Mouse (Mus musculus) forebrain, embryonic 16.5 days (tissue): ENCODE measurements around the gene Abtb2. TPM values are rescaled to one million over a fixed set of nuclear protein-coding genes. Genes with fewer than 3 reads are reported as not detected.

ENCODE experiments used
- ATAC-seq: fragments of 200-750 bp; cut with Nextera tagmentation; 2 replicates; pipeline ENCODE4 v1.8.0; 2017; ENCODE audit warnings: mild to moderate bottlenecking, moderate library complexity
- H3K27ac ChIP-seq: fragments of 300-500 bp; sonication (generic); 2 replicates; pipeline ENCODE4 v1.5.1; 2014; ENCODE audit warnings: low read length, control low read depth
- H3K27me3 ChIP-seq: fragments of 300-500 bp; sonication (generic); replicated peaks from 2 replicates; pipeline ENCODE4 v1.6.1; 2014; ENCODE audit warnings: low read length; ENCODE audit not compliant: control insufficient read depth, insufficient read depth
- H3K36me3 ChIP-seq: fragments of 300-500 bp; sonication (generic); 2 replicates; pipeline ENCODE4 v1.6.1; 2014; ENCODE audit not compliant: control insufficient read depth, insufficient read depth
- H3K4me1 ChIP-seq: fragments of 300-500 bp; sonication (generic); replicated peaks from 2 replicates; pipeline ENCODE4 v1.6.1; 2014; ENCODE audit warnings: low read length; ENCODE audit not compliant: control insufficient read depth, insufficient read depth
- H3K4me2 ChIP-seq: fragments of 300-500 bp; sonication (generic); 2 replicates; pipeline ENCODE4 v1.6.1; 2014; ENCODE audit warnings: mild to moderate bottlenecking, low read length, control low read depth
- H3K4me3 ChIP-seq: fragments of 300-500 bp; sonication (generic); replicated peaks from 2 replicates; pipeline ENCODE4 v1.5.1; 2014; ENCODE audit warnings: mild to moderate bottlenecking, low read length, control low read depth
- H3K9ac ChIP-seq: fragments of 300-500 bp; sonication (generic); replicated peaks from 2 replicates; pipeline ENCODE4 v1.6.1; 2014; ENCODE audit warnings: low read depth, low read length, control low read depth
- H3K9me3 ChIP-seq: fragments of 300-500 bp; sonication (generic); 2 replicates; pipeline ENCODE4 v1.6.1; 2016; ENCODE audit warnings: low read length; ENCODE audit not compliant: control insufficient read depth
- WGBS: fragments of 180-500 bp; shearing (Covaris S2); extraction: QIAGEN DNeasy Blood & Tissue Kit; methylation state at CpG from one replicate; pipeline ENCODE4 v1.1.7; 2014; 5-methylcytosine and 5-hydroxymethylcytosine counted together
- polyA plus RNA-seq: library from polyadenylated mRNA; unstranded; fragments of >200 nt; fragmentation: Nextera tagmentation; extraction: Ambion mirVana; gene quantifications from 2 replicates; pipeline ENCODE4 v1.2.1, GENCODE M21; 2015

The Abtb2 gene
- polyA plus RNA-seq, 1 experiment from 2014 or later, result 7.4 TPM

- no peak overlapping the region for H3K4me2 ChIP-seq
- no peaks in the 10 kb centered on the region for H3K36me3 ChIP-seq
- WGBS, result 85% methylated on average over 4 of the region's 4 CpGs
- ATAC-seq, result no peak
- no peaks in the 10 kb centered on the region for H3K9me3 ChIP-seq
- no peak overlapping the region for H3K27ac ChIP-seq
- no peak overlapping the region for H3K9ac ChIP-seq
- H3K4me1 ChIP-seq, result peaks cover 27% of the 10 kb centered on the region
- no peak overlapping the region for H3K4me3 ChIP-seq
- H3K27me3 ChIP-seq, result no peaks in the 10 kb centered on the region
Observed at GRCm38 (mm10) chr2:103673609-103674008, 107.5 kb downstream of the Abtb2 start.

- no peaks in the 10 kb centered on the region for H3K36me3 ChIP-seq
- H3K4me3 ChIP-seq, result no peak overlapping the region
- no peak overlapping the region for H3K27ac ChIP-seq
- WGBS, result 91% methylated on average over 5 of the region's 5 CpGs
- ATAC-seq, result no peak
- H3K9ac ChIP-seq, result no peak overlapping the region
- H3K9me3 ChIP-seq, result no peaks in the 10 kb centered on the region
- no peak overlapping the region for H3K4me2 ChIP-seq
- peaks cover 15% of the 10 kb centered on the region for H3K4me1 ChIP-seq
- no peaks in the 10 kb centered on the region for H3K27me3 ChIP-seq
Observed at GRCm38 (mm10) chr2:103675391-103675790, 109.3 kb downstream of the Abtb2 start.

- Histone ChIP-seq H3K9ac (no peak overlapping the region), H3K4me1 (peaks cover 13% of the 10 kb centered on the region), H3K36me3 (no peaks in the 10 kb centered on the region), H3K4me3 (no peak overlapping the region), H3K27me3 (no peaks in the 10 kb centered on the region), H3K27ac (no peak overlapping the region), H3K9me3 (no peaks in the 10 kb centered on the region), H3K4me2 (no peak overlapping the region)
- 65% methylated on average over 2 of the region's 2 CpGs for WGBS
- no peak for ATAC-seq
Observed at GRCm38 (mm10) chr2:103676808-103677207, 110.7 kb downstream of the Abtb2 start.

GRCm38 (mm10) chr2:103677614-103678369, 111.7 kb downstream of the Abtb2 start:
- Histone ChIP-seq H3K9ac (no peak overlapping the region), H3K9me3 (no peaks in the 10 kb centered on the region), H3K36me3 (no peaks in the 10 kb centered on the region), H3K4me2 (no peak overlapping the region), H3K4me3 (no peak overlapping the region), H3K27me3 (no peaks in the 10 kb centered on the region), H3K4me1 (peaks cover 15% of the 10 kb centered on the region), H3K27ac (no peak overlapping the region)
- 74% methylated on average over 7 of the region's 7 CpGs for WGBS
- ATAC-seq, result peak; percentile 32

- 95% methylated on average over 6 of the region's 6 CpGs for WGBS
- Histone ChIP-seq H3K4me3 (no peak overlapping the region), H3K4me2 (no peak overlapping the region), H3K4me1 (peaks cover 21% of the 10 kb centered on the region), H3K9me3 (no peaks in the 10 kb centered on the region), H3K27me3 (no peaks in the 10 kb centered on the region), H3K9ac (no peak overlapping the region), H3K36me3 (no peaks in the 10 kb centered on the region), H3K27ac (no peak overlapping the region)
- ATAC-seq, result no peak
Observed at GRCm38 (mm10) chr2:103678433-103678832, 112.3 kb downstream of the Abtb2 start.

- no peak for ATAC-seq
- H3K4me2 ChIP-seq, result no peak overlapping the region
- no peaks in the 10 kb centered on the region for H3K9me3 ChIP-seq
- H3K4me3 ChIP-seq, result no peak overlapping the region
- peaks cover 23% of the 10 kb centered on the region for H3K4me1 ChIP-seq
- no peaks in the 10 kb centered on the region for H3K27me3 ChIP-seq
- H3K36me3 ChIP-seq, result no peaks in the 10 kb centered on the region
- H3K27ac ChIP-seq, result no peak overlapping the region
- H3K9ac ChIP-seq, result no peak overlapping the region
- 85% methylated on average over 9 of the region's 9 CpGs for WGBS
Observed at GRCm38 (mm10) chr2:103680364-103681110, 114.4 kb downstream of the Abtb2 start.

- 78% methylated on average over 5 of the region's 5 CpGs for WGBS
- Histone ChIP-seq H3K9me3 (no peaks in the 10 kb centered on the region), H3K4me2 (no peak overlapping the region), H3K9ac (no peak overlapping the region), H3K36me3 (no peaks in the 10 kb centered on the region), H3K4me1 (peaks cover 23% of the 10 kb centered on the region), H3K27ac (no peak overlapping the region), H3K4me3 (no peak overlapping the region), H3K27me3 (no peaks in the 10 kb centered on the region)
- ATAC-seq, result no peak
Observed at GRCm38 (mm10) chr2:103681149-103681548, 115.0 kb downstream of the Abtb2 start.

- WGBS, result 76% methylated on average over 9 of the region's 9 CpGs
- Histone ChIP-seq H3K27me3 (no peaks in the 10 kb centered on the region), H3K4me1 (peaks cover 23% of the 10 kb centered on the region), H3K27ac (no peak overlapping the region), H3K4me3 (no peak overlapping the region), H3K4me2 (no peak overlapping the region), H3K36me3 (no peaks in the 10 kb centered on the region), H3K9me3 (no peaks in the 10 kb centered on the region), H3K9ac (no peak overlapping the region)
- ATAC-seq, result no peak
Observed at GRCm38 (mm10) chr2:103682261-103682722, 116.2 kb downstream of the Abtb2 start.

- H3K27ac ChIP-seq, result no peak overlapping the region
- no peaks in the 10 kb centered on the region for H3K9me3 ChIP-seq
- ATAC-seq, result peak; percentile 87
- H3K9ac ChIP-seq, result no peak overlapping the region
- WGBS, result 50% methylated on average over 9 of the region's 9 CpGs
- H3K4me3 ChIP-seq, result no peak overlapping the region
- no peaks in the 10 kb centered on the region for H3K36me3 ChIP-seq
- peaks cover 23% of the 10 kb centered on the region for H3K4me1 ChIP-seq
- H3K4me2 ChIP-seq, result no peak overlapping the region
- no peaks in the 10 kb centered on the region for H3K27me3 ChIP-seq
Observed at GRCm38 (mm10) chr2:103682927-103683442, 116.9 kb downstream of the Abtb2 start.
